Mouse (Mus musculus): ENCODE results near the gene Gm9602. TPM values are rescaled to one million over a fixed set of nuclear protein-coding genes. Genes with fewer than 3 reads are reported as not detected.
"Not testable (repeated sequence)": the region's sequence is repeated elsewhere in the genome, so short reads cannot be mapped to it uniquely, and the experiment has no call there.

The Gm9602 gene
- not detected for total RNA-seq (2021)
- long read RNA-seq, experiment 1: 0 reads
- long read RNA-seq, experiment 2: 0 reads

DNA sequence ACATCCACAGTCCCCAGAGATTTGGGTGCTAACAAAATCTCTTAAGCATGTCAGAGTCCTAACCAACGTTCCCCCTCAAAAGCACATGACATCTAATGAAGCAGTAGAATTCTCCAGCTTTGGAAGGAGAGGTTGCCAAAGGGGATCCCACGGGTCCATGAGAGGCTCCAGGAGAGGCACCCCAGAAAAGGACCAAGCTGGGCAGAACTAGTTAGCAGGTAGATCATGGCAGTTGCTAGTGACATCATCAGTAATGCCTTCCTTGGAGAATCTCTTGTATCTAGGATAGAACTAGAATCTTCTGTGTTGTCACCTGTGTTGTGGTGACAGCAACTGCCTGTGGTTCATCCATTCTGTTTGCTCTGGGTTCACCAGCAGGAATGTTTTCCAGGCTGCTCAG lies at the start of gene Gm9602:
Gene Gm9602 (plus strand): TSS at position 301 of the 400 bp plus-strand sequence.
- DNase-seq; intact Hi-C loops (cut with DNase I): not testable (repeated sequence)

DNA sequence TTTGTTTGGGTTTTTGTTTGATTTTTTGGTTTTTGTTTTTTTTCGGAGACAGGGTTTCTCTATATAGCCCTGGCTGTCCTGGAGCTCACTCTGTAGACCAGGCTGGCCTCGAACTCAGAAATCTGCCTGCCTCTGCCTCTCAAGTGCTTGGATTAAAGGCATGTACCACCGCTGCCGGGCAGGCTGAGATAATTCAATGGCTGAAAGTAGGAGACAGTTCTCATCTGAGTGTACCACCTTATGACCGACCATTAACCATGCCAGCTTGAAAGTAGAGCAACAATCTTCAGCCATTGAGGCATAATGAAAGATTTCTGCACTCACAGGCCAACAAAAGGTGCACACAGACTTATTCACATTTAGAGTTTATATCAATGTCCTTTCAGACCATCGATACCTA lies 30.3 kb downstream of the Gm9602 start:
- intact Hi-C loops (cut with DNase I): not testable (repeated sequence)
- DNase-seq: peak in 1 of 2 experiments; percentile 5

DNA sequence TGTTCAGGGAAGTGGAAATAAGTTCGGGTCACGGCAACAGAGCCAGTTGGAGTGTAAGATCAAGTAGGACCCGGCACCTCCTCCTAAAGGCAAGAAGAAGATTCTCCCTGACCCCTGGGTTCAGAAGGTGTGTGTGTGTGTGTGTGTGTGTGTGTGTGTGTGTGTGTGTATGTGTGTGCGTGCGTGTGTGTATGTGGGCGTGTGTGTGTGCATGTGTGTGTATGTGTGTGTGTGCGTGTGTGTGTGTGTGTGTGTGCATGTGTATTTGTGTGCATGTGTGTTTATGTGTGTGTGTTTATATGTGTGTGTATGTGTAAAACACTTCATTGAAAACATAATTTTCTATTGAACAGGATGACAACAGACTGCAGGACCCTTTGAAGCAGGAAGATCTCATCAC lies 45.8 kb downstream of the Gm9602 start:
- intact Hi-C loops (cut with DNase I); DNase-seq: not testable (repeated sequence)

Other genes starting within 250 kb of the Gm9602 start
- gene Gm3047, start 220.9 kb upstream of the Gm9602 start, total RNA-seq (2021): not detected
- gene Gm8159, start 144.0 kb upstream of the Gm9602 start, total RNA-seq (2021): not detected
- not detected for gene Gm3239, start 112.1 kb upstream of the Gm9602 start, total RNA-seq (2021)
- gene Gm7876, start 67.1 kb upstream of the Gm9602 start, total RNA-seq (2021): not detected
- under 1 TPM in 1 of 2 experiments, not detected in 1; 0.22 TPM for gene Gm3252, start 49.6 kb upstream of the Gm9602 start, total RNA-seq (2021)
- gene Gm3269, start 61.8 kb downstream of the Gm9602 start, total RNA-seq (2021): not detected
- 1 to 10 TPM; 1.9 to 2.2 TPM for gene Gm3264, start 79.2 kb downstream of the Gm9602 start, total RNA-seq (2021)
- gene Gm3278, start 116.1 kb downstream of the Gm9602 start, total RNA-seq (2021): not detected
- not detected for gene Gm8297, start 207.6 kb downstream of the Gm9602 start, total RNA-seq (2021)
- gene Gm3298, start 239.6 kb downstream of the Gm9602 start, total RNA-seq (2021): not detected